Mouse (Mus musculus) liver, embryonic 13.5 days (tissue): ENCODE data around the gene Syn2. TPM values are rescaled to one million over a fixed set of nuclear protein-coding genes. Genes with fewer than 3 reads are reported as not detected.

Experiments used
- ATAC-seq: fragments of 200-750 bp; cut with Nextera tagmentation; 2 replicates; pipeline ENCODE4 v1.8.0; 2017; ENCODE audit warnings: low read depth, mild to moderate bottlenecking, moderate number of reproducible peaks, moderate library complexity
- DNase-seq: peaks from one replicate; pipeline ENCODE4 v3.0.0; 2022
- H3K27ac ChIP-seq: fragments of 300-500 bp; sonication (generic); 2 replicates; pipeline ENCODE4 v1.5.1; 2015; ENCODE audit warnings: moderate library complexity, mild to moderate bottlenecking, inconsistent platforms
- H3K27me3 ChIP-seq: fragments of 300-500 bp; sonication (generic); 2 replicates; pipeline ENCODE4 v1.6.1; 2015; ENCODE audit warnings: mild to moderate bottlenecking, inconsistent platforms
- H3K36me3 ChIP-seq: fragments of 300-500 bp; sonication (generic); 2 replicates; pipeline ENCODE4 v1.6.1; 2015; ENCODE audit warnings: mild to moderate bottlenecking, inconsistent platforms
- H3K4me1 ChIP-seq: fragments of 300-500 bp; sonication (generic); replicated peaks from 2 replicates; pipeline ENCODE4 v1.6.1; 2015; ENCODE audit warnings: inconsistent platforms
- H3K4me2 ChIP-seq: fragments of 300-500 bp; sonication (generic); 2 replicates; pipeline ENCODE4 v1.6.1; 2015; ENCODE audit warnings: inconsistent platforms, mild to moderate bottlenecking, moderate library complexity
- H3K4me3 ChIP-seq: fragments of 300-500 bp; sonication (generic); replicated peaks from 2 replicates; pipeline ENCODE4 v1.5.1; 2015; ENCODE audit warnings: mild to moderate bottlenecking, inconsistent platforms
- H3K9ac ChIP-seq: fragments of 300-500 bp; sonication (generic); 2 replicates; pipeline ENCODE4 v1.6.1; 2015; ENCODE audit warnings: mild to moderate bottlenecking, inconsistent platforms
- H3K9me3 ChIP-seq: fragments of 300-500 bp; sonication (generic); replicated peaks from 2 replicates; pipeline ENCODE4 v1.6.1; 2016; ENCODE audit warnings: inconsistent platforms
- WGBS: fragments of 180-500 bp; shearing (Covaris S2); methylation state at CpG from one replicate; pipeline ENCODE4 v1.1.7; 2015; ENCODE audit not compliant: insufficient replicate concordance; 5-methylcytosine and 5-hydroxymethylcytosine counted together
- polyA plus RNA-seq: library from polyadenylated mRNA; unstranded; fragments of >200 nt; fragmentation: Nextera tagmentation; extraction: Ambion mirVana; gene quantifications from 2 replicates; pipeline ENCODE4 v1.2.1, GENCODE M21; 2015

The Syn2 gene
- polyA plus RNA-seq, 1 experiment from 2014 or later = 0.09 TPM

DNA sequence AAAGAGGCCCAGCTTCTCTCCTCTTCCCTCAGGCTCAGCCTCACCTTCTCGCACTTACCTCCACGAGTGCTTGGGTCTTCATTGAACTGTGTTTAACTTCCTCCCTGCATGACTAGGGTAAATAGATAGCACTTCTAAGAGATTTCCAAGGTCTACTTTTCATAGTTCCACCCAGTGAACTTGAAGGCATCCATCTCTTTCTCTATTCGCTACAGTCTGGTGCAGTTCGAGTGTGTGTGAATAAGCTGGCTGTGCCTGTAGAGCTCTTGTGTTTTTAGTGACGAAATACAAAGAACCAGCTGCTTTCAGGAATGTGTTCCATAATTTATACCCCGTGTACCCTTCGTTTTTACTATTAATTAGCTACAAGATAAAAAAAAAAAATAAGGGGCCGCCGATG is 140.0 kb downstream of the Syn2 start:
- no peak for DNase-seq

DNA sequence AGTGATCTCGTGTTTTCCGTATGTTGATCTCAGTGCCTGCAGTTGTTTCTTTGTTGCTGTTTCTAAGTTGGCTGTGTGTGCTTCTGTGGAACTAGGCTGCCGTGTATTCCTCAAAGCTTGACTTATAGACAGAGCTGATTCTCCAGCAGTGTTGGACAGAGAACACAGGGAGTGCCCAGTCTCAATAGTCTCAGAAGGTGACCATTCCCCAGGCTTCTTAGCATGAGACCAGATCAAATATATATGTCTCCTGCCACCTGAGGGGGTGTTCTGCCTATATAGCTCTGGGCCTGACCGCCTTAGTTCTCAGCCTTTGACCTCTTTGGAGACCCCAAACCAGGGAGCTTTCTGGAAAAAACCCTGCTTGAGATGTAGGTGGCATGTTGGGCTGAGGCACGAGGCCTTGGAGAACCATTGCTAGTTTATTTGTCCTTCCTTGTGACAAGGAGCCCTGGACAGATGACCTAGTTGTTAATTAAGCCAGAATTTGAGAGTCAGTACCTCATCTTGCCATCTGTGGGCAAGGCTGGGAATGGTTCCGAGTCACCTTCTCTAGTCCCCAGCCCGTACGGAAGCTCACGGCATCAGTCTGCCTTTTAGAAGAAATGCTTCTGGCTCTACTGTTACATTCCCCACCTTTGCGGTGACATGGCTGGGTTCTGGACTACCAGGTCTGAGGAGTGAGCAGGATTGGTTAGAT is 140.6 kb downstream of the Syn2 start:
- no peak for DNase-seq
- Histone ChIP-seq H3K4me1 (no peaks in the 10 kb centered on the region), H3K9ac (no peak overlapping the region), H3K27ac (no peak overlapping the region), H3K27me3 (no peaks in the 10 kb centered on the region), H3K4me2 (no peak overlapping the region), H3K4me3 (no peak overlapping the region), H3K9me3 (no peaks in the 10 kb centered on the region), H3K36me3 (no peaks in the 10 kb centered on the region)
- WGBS = 78% methylated on average over 10 of the region's 10 CpGs
- ATAC-seq = no peak

More for the DNA sequence above, 140.0 kb downstream of the Syn2 start:
- Histone ChIP-seq H3K4me2 (no peak overlapping the region), H3K4me3 (no peak overlapping the region), H3K36me3 (no peaks in the 10 kb centered on the region), H3K9me3 (no peaks in the 10 kb centered on the region), H3K9ac (no peak overlapping the region), H3K4me1 (no peaks in the 10 kb centered on the region), H3K27ac (no peak overlapping the region), H3K27me3 (no peaks in the 10 kb centered on the region)
- ATAC-seq = no peak
- 65% methylated on average over 9 of the region's 9 CpGs for WGBS

DNA sequence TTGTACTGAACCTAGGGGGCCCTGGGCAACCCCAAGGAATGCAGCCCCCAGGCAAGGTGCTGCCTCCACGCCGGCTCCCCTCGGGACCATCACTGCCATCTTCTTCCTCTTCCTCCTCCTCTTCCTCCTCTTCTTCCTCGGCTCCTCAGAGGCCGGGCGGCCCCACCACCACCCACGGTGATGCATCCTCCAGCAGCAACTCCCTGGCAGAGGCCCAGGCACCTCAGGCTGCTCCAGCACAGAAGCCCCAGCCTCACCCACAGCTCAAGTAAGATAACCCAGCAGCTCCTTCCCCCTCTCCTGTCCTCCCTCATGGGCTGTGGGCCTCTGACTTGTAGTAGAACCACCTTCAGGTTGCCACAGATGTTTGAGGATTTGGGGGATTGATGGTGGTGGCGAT is 143.4 kb downstream of the Syn2 start:
- H3K4me1 ChIP-seq = no peaks in the 10 kb centered on the region
- no peak for DNase-seq
- 54% methylated on average over 8 of the region's 8 CpGs for WGBS

DNA sequence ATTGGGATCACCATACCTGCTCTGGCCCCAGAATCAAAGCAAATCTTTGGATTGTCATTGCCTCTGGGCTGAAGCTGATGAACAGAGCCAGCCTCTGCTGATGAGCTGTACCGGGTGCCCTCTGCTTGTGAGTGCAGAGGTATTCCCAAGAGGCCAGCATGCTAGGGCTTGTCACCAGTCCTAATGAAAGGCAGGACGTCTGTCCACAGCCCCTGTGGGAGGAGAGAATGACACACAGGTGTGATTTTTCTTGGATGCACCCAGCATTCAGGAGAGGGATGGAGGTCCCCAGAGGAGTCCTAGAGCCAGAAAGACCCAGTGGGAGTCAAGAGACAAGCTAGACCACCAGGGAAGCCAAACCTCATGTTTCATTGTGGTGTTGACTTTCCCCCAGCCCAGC is 144.9 kb downstream of the Syn2 start:
- H3K27ac ChIP-seq = no peak overlapping the region
- no peaks in the 10 kb centered on the region for H3K9me3 ChIP-seq
- ATAC-seq = no peak
- H3K4me2 ChIP-seq = no peak overlapping the region
- no peaks in the 10 kb centered on the region for H3K36me3 ChIP-seq
- H3K4me1 ChIP-seq = no peaks in the 10 kb centered on the region
- no peak overlapping the region for H3K9ac ChIP-seq
- H3K4me3 ChIP-seq = no peak overlapping the region
- no peak for DNase-seq
- H3K27me3 ChIP-seq = no peaks in the 10 kb centered on the region
- 43% methylated on average over 2 of the region's 2 CpGs for WGBS

More for the DNA sequence above, 143.4 kb downstream of the Syn2 start:
- Histone ChIP-seq H3K4me2 (no peak overlapping the region), H3K9ac (no peak overlapping the region), H3K27me3 (no peaks in the 10 kb centered on the region), H3K36me3 (no peaks in the 10 kb centered on the region), H3K9me3 (no peaks in the 10 kb centered on the region), H3K4me3 (no peak overlapping the region), H3K27ac (no peak overlapping the region)
- no peak for ATAC-seq

DNA sequence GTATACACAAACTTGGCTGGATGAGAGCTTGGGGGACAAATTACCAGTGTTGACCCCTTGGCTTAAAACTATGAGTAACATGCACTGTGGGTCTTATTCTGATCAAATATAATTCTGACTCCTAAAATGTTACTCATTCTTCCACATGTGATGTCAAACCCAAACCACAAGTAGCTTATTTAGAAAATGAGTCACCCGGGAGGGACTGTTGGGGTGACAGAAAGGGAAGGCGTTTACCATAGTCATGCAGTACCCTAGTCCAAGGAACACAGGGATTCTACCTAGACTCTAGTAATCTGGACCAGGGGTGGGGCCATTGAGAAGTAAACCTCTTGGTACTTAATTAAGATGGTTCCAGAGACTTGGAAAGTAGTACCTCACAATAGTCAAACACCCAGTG is 149.5 kb downstream of the Syn2 start:
- H3K27me3 ChIP-seq = no peaks in the 10 kb centered on the region
- no peak overlapping the region for H3K27ac ChIP-seq
- H3K4me2 ChIP-seq = no peak overlapping the region
- no peak for DNase-seq
- H3K4me1 ChIP-seq = no peaks in the 10 kb centered on the region
- H3K9ac ChIP-seq = no peak overlapping the region
- ATAC-seq = no peak
- H3K36me3 ChIP-seq = no peaks in the 10 kb centered on the region
- no peak overlapping the region for H3K4me3 ChIP-seq
- 60% methylated on average over 2 of the region's 2 CpGs for WGBS
- no peaks in the 10 kb centered on the region for H3K9me3 ChIP-seq

DNA sequence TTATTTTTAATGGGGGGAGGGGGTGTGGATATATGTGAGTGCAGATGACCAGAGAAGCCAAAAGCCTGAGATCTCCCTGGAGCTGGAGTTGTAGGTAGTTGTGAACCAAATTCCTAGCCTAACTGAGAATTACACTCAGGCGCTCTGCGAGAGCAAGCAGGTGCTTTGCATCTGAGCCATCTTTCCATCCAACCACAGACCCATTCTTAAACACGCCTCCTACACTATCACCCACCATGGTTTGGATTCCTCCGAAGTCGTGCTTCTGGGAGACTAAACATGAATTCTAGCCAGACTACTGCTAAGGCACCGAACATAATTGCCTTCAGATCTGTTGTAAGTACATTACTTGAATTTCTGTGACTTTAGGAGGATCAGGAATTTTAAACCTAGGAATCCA is 151.7 kb downstream of the Syn2 start:
- Histone ChIP-seq H3K27me3 (no peaks in the 10 kb centered on the region), H3K36me3 (no peaks in the 10 kb centered on the region), H3K9me3 (no peaks in the 10 kb centered on the region), H3K9ac (no peak overlapping the region), H3K27ac (no peak overlapping the region), H3K4me3 (no peak overlapping the region), H3K4me1 (no peaks in the 10 kb centered on the region), H3K4me2 (no peak overlapping the region)
- DNase-seq (no peak), ATAC-seq (no peak)
- 70% methylated on average over 6 of the region's 6 CpGs for WGBS

DNA sequence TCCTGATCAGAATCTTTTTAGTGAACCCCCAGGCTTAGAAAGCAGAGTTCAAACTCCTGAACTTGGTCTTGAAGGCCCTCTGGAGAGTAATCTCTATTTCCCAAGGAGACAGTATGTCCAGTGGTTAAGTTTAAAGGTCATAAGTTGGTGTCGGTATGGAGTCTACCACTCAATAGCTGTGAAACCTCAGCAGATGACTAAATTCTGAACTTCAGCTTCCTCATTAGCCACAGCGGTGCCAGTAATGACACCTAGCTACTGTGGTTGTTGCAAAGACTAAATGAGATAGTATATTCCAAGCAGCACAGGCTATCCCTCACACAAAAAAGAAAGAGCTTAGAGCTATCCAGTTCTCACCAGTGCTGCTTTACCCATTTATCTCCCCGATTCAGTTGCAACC is 153.5 kb downstream of the Syn2 start:
- H3K27me3 ChIP-seq = no peaks in the 10 kb centered on the region
- ATAC-seq = no peak
- H3K9ac ChIP-seq = no peak overlapping the region
- no peaks in the 10 kb centered on the region for H3K36me3 ChIP-seq
- H3K9me3 ChIP-seq = no peaks in the 10 kb centered on the region
- no peak overlapping the region for H3K4me2 ChIP-seq
- DNase-seq = no peak
- no peaks in the 10 kb centered on the region for H3K4me1 ChIP-seq
- 61% methylated on average over 3 of the region's 3 CpGs for WGBS
- no peak overlapping the region for H3K27ac ChIP-seq
- H3K4me3 ChIP-seq = no peak overlapping the region

DNA sequence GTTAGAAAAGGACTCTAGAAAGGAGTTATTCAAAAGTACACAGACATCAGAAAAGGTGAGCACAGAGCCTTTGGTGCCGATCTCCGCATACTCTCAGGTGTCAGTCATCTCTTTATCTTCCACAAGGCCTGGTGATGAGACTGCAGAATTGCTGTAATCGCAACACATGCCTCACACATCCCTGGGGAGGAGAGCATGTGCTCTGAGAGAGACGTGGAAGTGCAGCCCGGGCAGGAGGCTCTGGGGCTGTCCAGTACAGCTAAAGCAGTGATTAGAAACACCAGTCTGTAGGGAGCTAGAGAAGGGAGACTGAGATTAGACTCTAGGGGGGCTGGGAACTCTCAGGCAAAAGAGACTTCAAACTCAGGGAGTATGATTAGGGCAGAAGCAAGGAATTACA is 155.9 kb downstream of the Syn2 start:
- H3K9me3 ChIP-seq = no peaks in the 10 kb centered on the region
- H3K4me3 ChIP-seq = no peak overlapping the region
- 55% methylated on average over 5 of the region's 5 CpGs for WGBS
- no peak for ATAC-seq
- H3K4me1 ChIP-seq = no peaks in the 10 kb centered on the region
- no peaks in the 10 kb centered on the region for H3K27me3 ChIP-seq
- H3K4me2 ChIP-seq = no peak overlapping the region
- H3K27ac ChIP-seq = no peak overlapping the region
- no peak overlapping the region for H3K9ac ChIP-seq
- no peaks in the 10 kb centered on the region for H3K36me3 ChIP-seq
- DNase-seq = no peak

DNA sequence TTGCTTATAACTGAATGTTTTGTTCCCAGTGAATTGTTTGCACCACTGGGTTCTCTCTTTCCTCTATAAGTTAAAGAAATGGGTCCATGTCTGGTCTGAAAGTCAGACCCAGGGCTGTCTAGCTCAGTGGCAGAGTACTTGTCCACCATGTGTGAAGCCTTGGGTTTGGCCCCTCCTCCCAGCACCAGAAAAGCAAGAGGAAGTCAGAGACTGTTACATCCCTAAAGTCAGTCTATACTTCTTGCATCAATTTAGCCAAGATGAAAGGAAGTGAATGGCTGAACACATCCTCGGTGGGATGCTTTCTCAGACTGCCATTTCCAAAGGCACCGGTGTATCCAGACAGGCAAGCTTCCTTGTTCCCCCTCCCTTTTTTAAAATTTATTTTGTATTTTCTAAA is 156.4 kb downstream of the Syn2 start:
- H3K9me3 ChIP-seq = no peaks in the 10 kb centered on the region
- ATAC-seq (no peak), DNase-seq (no peak)
- H3K9ac ChIP-seq = no peak overlapping the region
- H3K36me3 ChIP-seq = no peaks in the 10 kb centered on the region
- no peaks in the 10 kb centered on the region for H3K4me1 ChIP-seq
- no peaks in the 10 kb centered on the region for H3K27me3 ChIP-seq
- no peak overlapping the region for H3K4me3 ChIP-seq
- H3K4me2 ChIP-seq = no peak overlapping the region
- 50% methylated on average over 2 of the region's 2 CpGs for WGBS
- no peak overlapping the region for H3K27ac ChIP-seq

DNA sequence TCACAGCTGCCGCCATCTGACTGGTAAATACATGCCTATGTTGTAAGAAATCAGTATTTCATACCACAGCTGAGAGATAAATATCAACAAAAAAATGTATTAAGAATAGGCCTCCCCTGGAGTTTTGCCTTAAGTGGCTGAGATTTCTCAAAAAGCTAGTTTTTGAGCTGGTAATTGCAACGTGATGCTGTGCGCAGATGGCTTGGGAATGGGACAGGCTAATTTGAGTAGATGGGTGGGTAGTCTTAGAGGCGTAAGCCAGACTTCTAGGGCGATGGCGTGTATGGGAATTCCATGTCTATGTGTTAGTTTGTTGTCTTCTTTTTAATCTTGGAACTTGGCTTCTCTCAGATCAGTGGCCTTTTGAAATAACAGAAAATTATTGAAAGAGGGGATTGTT is 157.1 kb downstream of the Syn2 start:
- Histone ChIP-seq H3K4me2 (no peak overlapping the region), H3K4me3 (no peak overlapping the region), H3K9me3 (no peaks in the 10 kb centered on the region), H3K27me3 (no peaks in the 10 kb centered on the region), H3K4me1 (no peaks in the 10 kb centered on the region), H3K36me3 (no peaks in the 10 kb centered on the region), H3K27ac (no peak overlapping the region), H3K9ac (no peak overlapping the region)
- DNase-seq = no peak
- no peak for ATAC-seq
- 72% methylated on average over 6 of the region's 6 CpGs for WGBS

DNA sequence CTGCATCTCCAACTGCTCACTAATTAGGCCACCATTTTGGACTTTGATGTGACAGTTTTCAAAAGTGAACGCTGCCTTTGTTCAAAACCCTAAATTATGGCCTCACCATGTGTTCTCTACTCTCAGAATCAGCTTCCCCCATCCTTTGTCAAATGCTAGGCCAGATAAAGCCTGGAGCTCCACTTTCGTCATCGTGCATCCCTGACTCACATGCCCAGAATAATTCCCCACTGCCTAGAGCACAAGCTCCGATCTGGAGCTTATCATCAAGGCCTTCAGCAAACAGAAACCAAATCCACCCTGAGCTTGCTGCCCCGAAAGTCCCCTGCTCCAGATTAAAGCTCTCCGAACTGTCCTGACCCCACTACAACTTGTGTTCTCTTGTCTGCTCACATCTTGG is 157.9 kb downstream of the Syn2 start:
- Histone ChIP-seq H3K27me3 (no peaks in the 10 kb centered on the region), H3K4me1 (no peaks in the 10 kb centered on the region), H3K27ac (no peak overlapping the region), H3K4me3 (no peak overlapping the region), H3K36me3 (no peaks in the 10 kb centered on the region), H3K9ac (no peak overlapping the region), H3K9me3 (no peaks in the 10 kb centered on the region), H3K4me2 (no peak overlapping the region)
- ATAC-seq (no peak), DNase-seq (no peak)
- 59% methylated on average over 6 of the region's 6 CpGs for WGBS

DNA sequence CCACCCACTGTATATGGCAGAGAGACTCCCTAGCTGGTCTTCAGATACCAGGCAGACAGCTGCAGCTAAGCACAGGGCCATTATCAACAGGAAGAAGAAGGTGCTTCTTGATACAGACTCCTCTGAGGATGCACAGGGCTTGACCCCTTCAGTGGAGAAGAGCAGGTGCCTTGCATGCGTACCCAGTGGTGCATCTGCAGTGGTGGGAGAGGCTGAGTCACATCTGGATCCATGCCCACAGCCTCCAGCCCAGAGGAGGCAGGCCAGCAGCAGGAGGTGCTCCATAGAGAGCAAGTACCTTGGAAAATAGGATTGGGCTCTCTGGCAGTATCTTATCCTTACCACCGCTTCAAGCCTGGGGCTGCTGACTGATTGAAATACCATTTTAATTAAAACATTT is 159.2 kb downstream of the Syn2 start:
- H3K4me1 ChIP-seq = no peaks in the 10 kb centered on the region
- H3K36me3 ChIP-seq = no peaks in the 10 kb centered on the region
- no peak for DNase-seq
- no peak overlapping the region for H3K4me3 ChIP-seq
- 68% methylated on average over 2 of the region's 2 CpGs for WGBS
- H3K9me3 ChIP-seq = no peaks in the 10 kb centered on the region
- ATAC-seq = no peak
- no peak overlapping the region for H3K9ac ChIP-seq
- no peak overlapping the region for H3K27ac ChIP-seq
- no peak overlapping the region for H3K4me2 ChIP-seq
- no peaks in the 10 kb centered on the region for H3K27me3 ChIP-seq
